ENCODE assay signal across 8 mouse cellular contexts in the genomic region with DNA sequence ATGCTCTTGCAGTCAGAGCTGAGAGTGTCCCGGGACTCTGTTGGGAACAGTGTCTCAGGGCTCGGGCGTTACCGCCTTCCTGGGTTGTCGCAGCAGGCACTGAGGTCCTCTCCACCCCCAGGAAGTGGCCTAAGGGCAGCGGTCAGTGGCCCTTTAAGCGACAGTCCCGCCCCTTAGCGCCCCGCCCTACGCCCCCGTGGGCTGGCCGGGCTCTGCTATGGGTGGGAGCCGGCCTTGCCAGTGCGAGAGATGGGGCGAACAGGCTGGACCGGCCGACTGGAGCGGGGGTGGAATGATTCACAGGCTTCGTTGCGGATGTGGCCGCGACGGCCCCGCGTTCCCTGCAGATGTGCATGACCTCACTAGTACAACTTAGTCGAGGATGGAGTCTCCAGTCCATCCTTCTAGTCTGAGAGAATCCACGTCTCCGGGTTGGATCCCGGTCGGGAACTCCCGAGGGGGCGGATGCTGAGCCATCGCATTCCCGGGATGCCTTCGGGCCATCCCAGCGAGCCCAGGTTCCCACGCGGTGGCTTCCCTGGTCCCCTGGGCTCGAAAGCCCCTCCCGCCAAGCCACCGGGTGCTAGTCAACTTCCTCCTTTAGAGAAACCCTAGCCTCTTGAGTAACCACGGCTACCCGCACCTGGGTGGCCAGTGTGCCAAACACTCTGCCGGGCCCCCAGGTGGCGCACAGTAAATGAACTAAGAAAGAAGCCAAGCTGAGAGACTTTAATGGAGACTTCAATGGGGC. TPM values are rescaled to one million over a fixed set of nuclear protein-coding genes. Genes with fewer than 3 reads are reported as not detected.
DNase-seq lines count a peak whose midpoint lies in the region; ATAC-seq lines count a peak whose summit lies in the region.

TSS of gene Kctd11 (minus strand) at position 554 of the 751 bp plus-strand sequence.

- peak within 1 kb of the TSS; percentile 52 for H3K4me3 ChIP-seq in intestine, embryonic 14.5 days (ENCODE audit: low read depth, low read length)
- peak within 1 kb of the TSS; percentile 58 for H3K4me3 ChIP-seq in limb, embryonic 10.5 days
- peak within 1 kb of the TSS; percentile 43 for H3K4me3 ChIP-seq in midbrain, embryonic 11.5 days (ENCODE audit: low read depth, low read length)

- H3K27ac ChIP-seq in intestine, embryonic 14.5 days (ENCODE audit: low read depth), result peak within 1 kb of the TSS; percentile 88
- peak within 1 kb of the TSS; percentile 87 for H3K27ac ChIP-seq in limb, embryonic 10.5 days
- H3K27ac ChIP-seq in midbrain, embryonic 11.5 days (ENCODE audit: low read depth, low read length), result no peak within 1 kb of the TSS; the same call in 1 of the 2 replicates

- under 1% methylated on average over 46 of the region's 46 CpGs for WGBS in intestine, embryonic 14.5 days
- under 1% methylated on average over 46 of the region's 46 CpGs for WGBS in limb, embryonic 10.5 days
- WGBS in midbrain, embryonic 11.5 days, result under 1% methylated on average over 46 of the region's 46 CpGs

- peak; percentile 90 for DNase-seq in adrenal gland, adult 8-10 months
- DNase-seq in embryo, embryonic 9.5 days (ENCODE audit: extremely low spot score), result peak; percentile 94
- peak; percentile 88 to 92 for DNase-seq in gastrocnemius, postnatal 36 days
- DNase-seq in intestine, embryonic 14.5 days (ENCODE audit: low spot score), result peak; percentile 88
- DNase-seq in limb, embryonic 10.5 days (ENCODE audit: low spot score), result peak; percentile 89
- DNase-seq in midbrain, embryonic 11.5 days (ENCODE audit: low spot score, missing footprints), result peak; percentile 98
- peak; percentile 60 for DNase-seq in right cerebral cortex, postnatal 4 days
- DNase-seq in yolk sac, embryonic 10.5 days (ENCODE audit: low spot score), result peak; percentile 95

- peak; percentile 87 for ATAC-seq in intestine, embryonic 14.5 days (replicated peaks; ENCODE audit: low FRiP score, low TSS enrichment, low read depth)
- ATAC-seq in midbrain, embryonic 11.5 days (ENCODE audit: low FRiP score), result peak; percentile 86

- H3K9me3 ChIP-seq in intestine, embryonic 14.5 days (ENCODE audit: control insufficient read depth, low read length), result no peaks in the 10 kb centered on the region
- no peaks in the 10 kb centered on the region for H3K9me3 ChIP-seq in limb, embryonic 10.5 days (replicated peaks)
- H3K9me3 ChIP-seq in midbrain, embryonic 11.5 days (ENCODE audit: control insufficient read depth, low read length), result no peaks in the 10 kb centered on the region

- no peaks in the 10 kb centered on the region for H3K27me3 ChIP-seq in intestine, embryonic 14.5 days (replicated peaks; ENCODE audit: control insufficient read depth, insufficient read depth, low read length)
- no peaks in the 10 kb centered on the region for H3K27me3 ChIP-seq in limb, embryonic 10.5 days (ENCODE audit: low read depth, poor library complexity, severe bottlenecking)
- peaks cover 3% of the 10 kb centered on the region; the same call in 1 of the 2 replicates for H3K27me3 ChIP-seq in midbrain, embryonic 11.5 days (ENCODE audit: control insufficient read depth, insufficient read depth, low read length)

- H3K4me1 ChIP-seq in intestine, embryonic 14.5 days (replicated peaks; ENCODE audit: control insufficient read depth, insufficient read depth, low read length), result peaks cover 25% of the 10 kb centered on the region
- peaks cover 52% of the 10 kb centered on the region for H3K4me1 ChIP-seq in limb, embryonic 10.5 days
- peaks cover 19% of the 10 kb centered on the region for H3K4me1 ChIP-seq in midbrain, embryonic 11.5 days (ENCODE audit: control insufficient read depth, insufficient read depth, low read length)

- H3K4me2 ChIP-seq in intestine, embryonic 14.5 days (ENCODE audit: low read length), result peak within 1 kb of the TSS; percentile 69
- H3K4me2 ChIP-seq in midbrain, embryonic 11.5 days, result peak within 1 kb of the TSS; percentile 58

- no peaks in the 10 kb centered on the region for H3K36me3 ChIP-seq in intestine, embryonic 14.5 days (ENCODE audit: control insufficient read depth, insufficient read depth, low read length)
- H3K36me3 ChIP-seq in limb, embryonic 10.5 days, result no peaks in the 10 kb centered on the region
- H3K36me3 ChIP-seq in midbrain, embryonic 11.5 days (ENCODE audit: control insufficient read depth, insufficient read depth, low read length), result no peaks in the 10 kb centered on the region

- intact Hi-C loops in gastrocnemius, postnatal 36 days (cut with DNase I), result no loop called here

- H3K9ac ChIP-seq in intestine, embryonic 14.5 days (ENCODE audit: low read length), result peak within 1 kb of the TSS; percentile 55
- peak within 1 kb of the TSS; percentile 60 for H3K9ac ChIP-seq in midbrain, embryonic 11.5 days (ENCODE audit: low read length)

RNA-seq across cellular contexts. Expression of gene Kctd11, which starts in this region (rescaled TPM):
- total RNA-seq in adrenal gland, adult 8-10 months (2022), result 1 to 10 TPM; 4.3 to 6.2 (median 5.5) TPM
- total RNA-seq in gastrocnemius, postnatal 36 days (2021), result 1 to 10 TPM; 1.3 to 1.5 TPM
- polyA plus RNA-seq in intestine, embryonic 14.5 days (2014; fragmentation: Nextera tagmentation; extraction: Ambion mirVana), result 3.5 and 4.4 TPM in 2 replicates
- 6.1 and 6.4 TPM in 2 replicates for polyA plus RNA-seq in limb, embryonic 10.5 days (2016; fragmentation: Nextera tagmentation; extraction: Ambion mirVana)
- polyA plus RNA-seq in midbrain, embryonic 11.5 days (2014; fragmentation: Nextera tagmentation; extraction: Ambion mirVana), result 3.1 and 3.9 TPM in 2 replicates
